Mouse (Mus musculus) kidney, embryonic 14.5 days (tissue): ENCODE data around the gene Speer4e. TPM values are rescaled to one million over a fixed set of nuclear protein-coding genes. Genes with fewer than 3 reads are reported as not detected.
"Not testable (repeated sequence)": the region's sequence is repeated elsewhere in the genome, so short reads cannot be mapped to it uniquely, and the experiment has no call there.

Experiments
- ATAC-seq: fragments of 200-750 bp; cut with Nextera tagmentation; 2 replicates; pipeline ENCODE4 v1.8.0; 2017; ENCODE audit warnings: moderate number of reproducible peaks, mild to moderate bottlenecking, moderate TSS enrichment, moderate library complexity; ENCODE audit not compliant: low FRiP score, low TSS enrichment
- H3K27ac ChIP-seq: fragments of 300-500 bp; sonication (generic); 2 replicates; pipeline ENCODE4 v1.5.1; 2014; ENCODE audit warnings: low read depth, mild to moderate bottlenecking, low read length, moderate library complexity, mixed read lengths
- H3K27me3 ChIP-seq: fragments of 300-500 bp; sonication (generic); 2 replicates; pipeline ENCODE4 v1.6.1; 2014; ENCODE audit warnings: mild to moderate bottlenecking, low read length; ENCODE audit not compliant: control insufficient read depth, insufficient read depth
- H3K36me3 ChIP-seq: fragments of 300-500 bp; sonication (generic); 2 replicates; pipeline ENCODE4 v1.6.1; 2014; ENCODE audit warnings: low read length, mixed read lengths; ENCODE audit not compliant: control insufficient read depth, insufficient read depth
- H3K4me1 ChIP-seq: fragments of 300-500 bp; sonication (generic); 2 replicates; pipeline ENCODE4 v1.6.1; 2014; ENCODE audit warnings: low read length, mixed read lengths; ENCODE audit not compliant: control insufficient read depth, insufficient read depth
- H3K4me2 ChIP-seq: fragments of 300-500 bp; sonication (generic); replicated peaks from 2 replicates; pipeline ENCODE4 v1.6.1; 2014; ENCODE audit warnings: low read depth, mild to moderate bottlenecking, low read length
- H3K4me3 ChIP-seq: fragments of 300-500 bp; sonication (generic); 2 replicates; pipeline ENCODE4 v1.5.1; 2014; ENCODE audit warnings: mild to moderate bottlenecking, low read length
- H3K9ac ChIP-seq: fragments of 300-500 bp; sonication (generic); 2 replicates; pipeline ENCODE4 v1.6.1; 2014; ENCODE audit warnings: low read depth, mild to moderate bottlenecking, low read length, moderate library complexity
- H3K9me3 ChIP-seq: fragments of 300-500 bp; sonication (generic); 2 replicates; pipeline ENCODE4 v1.6.1; 2016; ENCODE audit warnings: low read length; ENCODE audit not compliant: control insufficient read depth
- WGBS: fragments of 180-500 bp; shearing (Covaris S2); extraction: QIAGEN DNeasy Blood & Tissue Kit; methylation state at CpG from one replicate; pipeline ENCODE4 v1.1.7; 2014; 5-methylcytosine and 5-hydroxymethylcytosine counted together
- polyA plus RNA-seq: library from polyadenylated mRNA; unstranded; fragments of >200 nt; fragmentation: Nextera tagmentation; extraction: Ambion mirVana; gene quantifications from 2 replicates; pipeline ENCODE4 v1.2.1, GENCODE M21; 2014

Speer4e gene
- not detected in 2 replicates for polyA plus RNA-seq

DNA sequence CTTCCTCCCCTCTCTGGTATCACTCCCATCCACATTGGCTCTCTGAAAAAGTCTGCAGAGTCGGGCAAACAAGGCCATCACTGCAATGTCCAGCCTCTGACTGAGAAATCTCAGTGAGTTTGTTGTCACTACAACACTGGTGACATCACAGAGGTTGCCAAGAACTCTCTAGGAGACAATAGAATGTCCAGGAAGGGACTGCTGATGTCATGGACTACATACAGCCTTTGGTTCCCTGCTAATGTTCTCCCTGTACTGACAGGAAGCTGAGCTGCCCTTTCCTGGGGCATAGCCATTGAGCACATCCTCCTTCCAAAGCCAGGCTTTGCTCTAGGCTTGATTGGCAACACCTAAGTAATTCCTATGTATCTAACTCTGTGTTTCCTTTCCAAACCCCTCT, at the start of gene Speer4e:
Speer4e (minus strand) TSS at position 101 of the 400 bp plus-strand sequence.
- H3K27ac ChIP-seq, H3K4me1 ChIP-seq, H3K9ac ChIP-seq, ATAC-seq, H3K4me3 ChIP-seq, H3K36me3 ChIP-seq, H3K9me3 ChIP-seq, H3K4me2 ChIP-seq, H3K27me3 ChIP-seq: not testable (repeated sequence)
- 40% methylated on average over 1 of the region's 1 CpGs for WGBS

- ATAC-seq: peak; percentile 73; the same call in 1 of the 2 replicates
These were observed 48.6 kb upstream of the Speer4e start for GRCm38 (mm10) chr5:14986649-14987387.

DNA sequence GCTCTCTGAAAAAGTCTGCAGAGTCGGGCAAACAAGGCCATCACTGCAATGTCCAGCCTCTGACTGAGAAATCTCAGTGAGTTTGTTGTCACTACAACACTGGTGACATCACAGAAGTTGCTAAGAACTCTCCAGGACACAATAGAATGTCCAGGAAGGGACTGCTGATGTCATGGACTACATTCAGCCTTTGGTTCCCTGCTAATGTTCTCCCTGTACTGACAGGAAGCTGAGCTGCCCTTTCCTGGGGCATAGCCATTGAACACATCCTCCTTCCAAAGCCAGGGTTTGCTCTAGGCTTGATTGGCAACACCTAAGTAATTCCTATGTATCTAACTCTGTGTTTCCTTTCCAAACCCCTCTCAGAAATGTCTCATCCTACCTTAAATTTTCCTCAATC, 40.6 kb upstream of the Speer4e start, which contains the start of gene Gm10354:
Gm10354 (minus strand) TSS at position 101 of the 400 bp plus-strand sequence.
- H3K36me3 ChIP-seq, H3K27ac ChIP-seq, H3K4me2 ChIP-seq, H3K4me3 ChIP-seq, H3K9ac ChIP-seq, H3K27me3 ChIP-seq, ATAC-seq, H3K4me1 ChIP-seq, H3K9me3 ChIP-seq: not testable (repeated sequence)
- no CpG with 5 or more reads among the region's 1 CpGs for WGBS

More at GRCm38 (mm10) chr5:14986649-14987387, 48.6 kb upstream of the Speer4e start:
- H3K9me3 ChIP-seq, H3K4me3 ChIP-seq, H3K4me1 ChIP-seq, H3K4me2 ChIP-seq, H3K9ac ChIP-seq, H3K27me3 ChIP-seq, H3K27ac ChIP-seq, H3K36me3 ChIP-seq: not testable (repeated sequence)
- 41% methylated on average over 5 of the region's 6 CpGs for WGBS

DNA sequence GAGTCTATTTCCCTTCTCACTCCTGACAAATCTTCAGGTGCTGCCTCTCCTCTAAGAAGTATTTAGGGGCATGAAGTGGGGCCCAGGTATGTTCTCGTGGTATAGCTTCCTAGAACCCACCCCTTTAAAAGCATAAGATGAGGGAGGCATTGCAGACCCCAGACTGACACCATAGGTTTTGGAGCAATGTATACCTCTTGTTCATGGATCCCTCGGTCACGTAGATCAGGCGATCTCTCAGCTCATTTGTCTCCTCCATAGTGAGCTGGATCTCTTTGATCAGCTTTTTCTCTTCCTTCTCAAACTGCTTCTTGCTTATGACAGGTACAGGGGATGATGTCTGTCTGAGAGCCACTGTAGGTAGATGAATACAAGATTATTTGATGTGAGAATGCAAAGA, 39.1 kb upstream of the Speer4e start:
- ATAC-seq, H3K27ac ChIP-seq, H3K36me3 ChIP-seq, H3K27me3 ChIP-seq, H3K4me3 ChIP-seq, H3K4me1 ChIP-seq, H3K9ac ChIP-seq, H3K4me2 ChIP-seq: not testable (repeated sequence)
- H3K9me3 ChIP-seq: peaks cover 17% of the 10 kb centered on the region
- 82% methylated on average over 4 of the region's 4 CpGs for WGBS

DNA sequence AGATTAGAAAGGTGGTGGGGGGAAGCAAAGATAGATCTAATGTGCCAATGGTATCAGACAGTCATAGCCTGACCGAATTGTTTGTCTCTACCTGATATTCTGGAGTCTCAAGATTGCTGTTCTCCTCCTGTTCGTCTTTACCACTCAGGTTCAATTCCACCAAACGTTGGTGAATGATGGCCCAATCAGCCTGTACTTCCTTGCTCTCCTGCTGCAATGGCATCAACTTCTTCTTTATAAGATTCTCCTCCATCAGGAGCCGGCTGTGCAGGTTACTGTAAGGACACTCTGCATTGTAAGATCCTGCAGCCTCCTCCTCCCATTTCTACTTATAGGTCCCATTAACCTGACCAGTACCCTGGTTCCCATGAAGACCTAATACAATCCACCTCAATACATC, 37.1 kb upstream of the Speer4e start:
- H3K4me1 ChIP-seq, H3K4me2 ChIP-seq, H3K27ac ChIP-seq, H3K27me3 ChIP-seq, H3K9ac ChIP-seq, H3K36me3 ChIP-seq, ATAC-seq, H3K4me3 ChIP-seq: not testable (repeated sequence)
- 83% methylated on average over 3 of the region's 4 CpGs for WGBS
- peaks cover 23% of the 10 kb centered on the region for H3K9me3 ChIP-seq

GRCm38 (mm10) chr5:14972841-14973240, 34.6 kb upstream of the Speer4e start:
- not testable (repeated sequence) for H3K4me3 ChIP-seq, H3K4me1 ChIP-seq, H3K9ac ChIP-seq, H3K36me3 ChIP-seq, H3K4me2 ChIP-seq, H3K27ac ChIP-seq, H3K27me3 ChIP-seq, ATAC-seq
- 86% methylated on average over 3 of the region's 3 CpGs for WGBS
- H3K9me3 ChIP-seq: peaks cover 17% of the 10 kb centered on the region

DNA sequence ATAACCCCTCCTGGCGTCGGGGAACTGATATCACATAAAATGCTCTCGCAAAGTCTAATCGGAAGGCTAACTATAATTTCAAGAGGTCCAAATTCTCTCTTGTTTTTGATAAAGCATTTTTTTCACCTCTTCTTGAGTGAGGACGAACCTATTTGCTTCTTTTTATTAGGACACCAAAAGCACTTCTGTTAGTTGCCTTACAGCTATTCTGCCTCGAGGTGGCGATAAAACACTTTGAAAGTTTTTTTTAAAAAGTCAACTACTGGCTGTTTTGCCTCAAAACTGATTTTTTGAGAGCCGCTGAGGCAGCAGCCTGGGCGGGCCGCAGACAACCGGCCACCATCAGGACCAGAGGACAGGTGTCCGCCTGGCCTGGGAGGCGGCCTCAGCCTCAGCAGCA, 25.6 kb upstream of the Speer4e start:
- not testable (repeated sequence) for H3K9ac ChIP-seq, H3K4me3 ChIP-seq, H3K36me3 ChIP-seq, H3K4me1 ChIP-seq, H3K4me2 ChIP-seq, H3K27me3 ChIP-seq, H3K9me3 ChIP-seq, ATAC-seq, H3K27ac ChIP-seq
- 81% methylated on average over 13 of the region's 13 CpGs for WGBS

- H3K36me3 ChIP-seq, ATAC-seq, H3K9ac ChIP-seq: not testable (repeated sequence)
These were observed 23.3 kb upstream of the Speer4e start for GRCm38 (mm10) chr5:14961502-14961901.

GRCm38 (mm10) chr5:14955928-14956706, 17.9 kb upstream of the Speer4e start:
- H3K36me3 ChIP-seq, H3K27me3 ChIP-seq, H3K4me2 ChIP-seq, ATAC-seq, H3K9ac ChIP-seq, H3K4me1 ChIP-seq, H3K27ac ChIP-seq, H3K4me3 ChIP-seq: not testable (repeated sequence)
- 89% methylated on average over 1 of the region's 1 CpGs for WGBS
- H3K9me3 ChIP-seq: peaks cover 16% of the 10 kb centered on the region

More at GRCm38 (mm10) chr5:14961502-14961901, 23.3 kb upstream of the Speer4e start:
- 84% methylated on average over 4 of the region's 4 CpGs for WGBS
- H3K9me3 ChIP-seq, H3K4me3 ChIP-seq, H3K4me2 ChIP-seq, H3K27ac ChIP-seq, H3K4me1 ChIP-seq, H3K27me3 ChIP-seq: not testable (repeated sequence)
